Mouse (Mus musculus): ENCODE measurements around the gene Ndufs6. TPM values are rescaled to one million over a fixed set of nuclear protein-coding genes. Genes with fewer than 3 reads are reported as not detected.

Ndufs6 gene
- polyA plus RNA-seq, 1 experiment from 2014 or later, result 291 TPM

DNA sequence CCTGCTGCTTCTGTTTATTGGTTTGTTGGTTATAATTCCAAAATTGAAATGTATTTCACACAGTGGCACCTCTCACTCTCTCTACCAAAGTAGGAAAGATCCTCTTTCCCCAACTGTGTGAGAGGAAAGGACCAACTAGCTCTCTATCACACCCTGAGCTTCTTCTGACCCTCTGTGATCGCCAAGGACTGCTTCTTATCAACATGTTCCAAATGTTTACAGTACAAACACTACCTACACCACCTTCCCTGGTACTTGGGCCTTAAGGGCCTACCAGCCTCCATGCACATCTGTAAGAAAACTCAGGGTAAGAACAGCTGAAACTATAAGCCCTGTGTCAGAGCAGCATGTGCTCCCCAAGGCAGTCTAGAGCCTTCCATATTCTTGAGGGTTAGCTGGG lies 50.5 kb downstream of the Ndufs6 start:
- no peak overlapping the region for H3K27ac ChIP-seq (ENCODE audit: low read depth)
- no peak overlapping the region for H3K4me2 ChIP-seq (ENCODE audit: low read depth, low read length)
- 18% methylated on average over 1 of the region's 1 CpGs for WGBS (ENCODE audit: insufficient replicate concordance)
- H3K4me3 ChIP-seq (ENCODE audit: low read depth, low read length), result no peak overlapping the region
- no peak overlapping the region for H3K9ac ChIP-seq (replicated peaks)
- no peaks in the 10 kb centered on the region for H3K36me3 ChIP-seq (replicated peaks; ENCODE audit: insufficient read depth, low read length)
- no peaks in the 10 kb centered on the region for H3K9me3 ChIP-seq (ENCODE audit: low read length)
- no peak for ATAC-seq
- DNase-seq, result no peak
- TF ChIP-seq CTCF (IDR thresholded peaks at IDR 0.05; ENCODE audit: low read depth) (no peak), EP300 (IDR thresholded peaks at IDR 0.05; ENCODE audit: low read depth) (no peak)
- no peaks in the 10 kb centered on the region for H3K4me1 ChIP-seq (ENCODE audit: insufficient read depth)
- H3K27me3 ChIP-seq (ENCODE audit: insufficient read depth, low read length), result peaks cover 16% of the 10 kb centered on the region

DNA sequence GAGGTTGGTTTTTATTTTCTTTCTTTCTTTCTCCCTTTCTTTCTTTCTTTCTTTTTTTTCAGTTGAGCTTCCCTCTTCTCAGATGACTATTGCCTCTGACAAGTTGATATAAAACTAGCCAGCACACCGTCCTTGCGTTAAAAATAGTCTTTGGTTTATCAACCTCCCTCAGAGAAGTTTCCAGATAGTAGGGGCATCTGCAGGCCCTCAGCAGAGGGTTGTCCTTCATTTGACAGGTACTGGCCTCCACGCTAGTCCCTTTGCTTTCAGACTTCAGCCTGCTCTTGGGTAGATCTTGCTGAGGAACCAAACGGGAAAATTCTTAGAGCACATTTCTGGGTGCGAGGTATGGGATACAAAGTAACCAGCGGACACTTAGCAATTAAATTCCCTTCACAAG lies 51.0 kb downstream of the Ndufs6 start:
- no peak overlapping the region for H3K4me3 ChIP-seq (ENCODE audit: low read depth, low read length)
- WGBS (ENCODE audit: insufficient replicate concordance), result 68% methylated on average over 6 of the region's 6 CpGs
- H3K9me3 ChIP-seq (ENCODE audit: low read length), result no peaks in the 10 kb centered on the region
- no peak for DNase-seq
- H3K4me1 ChIP-seq (ENCODE audit: insufficient read depth), result no peaks in the 10 kb centered on the region
- TF ChIP-seq EP300 (IDR thresholded peaks at IDR 0.05; ENCODE audit: low read depth) (no peak), CTCF (IDR thresholded peaks at IDR 0.05; ENCODE audit: low read depth) (no peak)
- H3K36me3 ChIP-seq (replicated peaks; ENCODE audit: insufficient read depth, low read length), result no peaks in the 10 kb centered on the region
- no peak overlapping the region for H3K4me2 ChIP-seq (ENCODE audit: low read depth, low read length)
- H3K27me3 ChIP-seq (ENCODE audit: insufficient read depth, low read length), result peaks cover 20% of the 10 kb centered on the region
- no peak overlapping the region for H3K27ac ChIP-seq (ENCODE audit: low read depth)
- no peak overlapping the region for H3K9ac ChIP-seq (replicated peaks)
- ATAC-seq, result no peak

DNA sequence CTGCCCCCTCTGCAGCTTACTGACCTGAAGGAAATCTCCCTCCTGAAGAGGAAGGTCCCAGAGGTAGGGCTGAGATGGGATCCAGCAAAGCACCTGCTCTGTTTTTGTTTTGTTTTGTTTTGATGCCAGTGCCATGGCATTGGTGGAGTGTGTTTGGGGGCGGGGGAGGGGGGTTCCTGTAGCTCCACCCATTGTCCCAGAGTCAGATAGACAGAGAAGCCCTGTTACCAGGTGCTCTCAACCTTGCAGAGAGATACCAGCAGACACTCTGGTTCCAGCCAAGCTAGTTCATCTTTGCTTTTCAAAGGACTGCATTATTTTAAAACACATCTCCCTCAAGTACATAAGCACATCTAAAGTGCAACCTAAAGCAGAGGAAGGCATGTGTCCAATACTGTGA lies 54.8 kb downstream of the Ndufs6 start:
- no peaks in the 10 kb centered on the region for H3K36me3 ChIP-seq (replicated peaks; ENCODE audit: insufficient read depth, low read length)
- no peak overlapping the region for H3K9ac ChIP-seq (replicated peaks)
- H3K27me3 ChIP-seq (ENCODE audit: insufficient read depth, low read length), result peaks cover 58% of the 10 kb centered on the region
- H3K4me2 ChIP-seq (ENCODE audit: low read depth, low read length), result no peak overlapping the region
- no peaks in the 10 kb centered on the region for H3K4me1 ChIP-seq (ENCODE audit: insufficient read depth)
- ATAC-seq, result no peak
- no peak overlapping the region for H3K27ac ChIP-seq (ENCODE audit: low read depth)
- TF ChIP-seq EP300 (IDR thresholded peaks at IDR 0.05; ENCODE audit: low read depth) (no peak), CTCF (IDR thresholded peaks at IDR 0.05; ENCODE audit: low read depth) (no peak)
- H3K9me3 ChIP-seq (ENCODE audit: low read length), result no peaks in the 10 kb centered on the region
- H3K4me3 ChIP-seq (ENCODE audit: low read depth, low read length), result no peak overlapping the region
- no peak for DNase-seq
- WGBS (ENCODE audit: insufficient replicate concordance), result 13% methylated on average over 1 of the region's 1 CpGs

DNA sequence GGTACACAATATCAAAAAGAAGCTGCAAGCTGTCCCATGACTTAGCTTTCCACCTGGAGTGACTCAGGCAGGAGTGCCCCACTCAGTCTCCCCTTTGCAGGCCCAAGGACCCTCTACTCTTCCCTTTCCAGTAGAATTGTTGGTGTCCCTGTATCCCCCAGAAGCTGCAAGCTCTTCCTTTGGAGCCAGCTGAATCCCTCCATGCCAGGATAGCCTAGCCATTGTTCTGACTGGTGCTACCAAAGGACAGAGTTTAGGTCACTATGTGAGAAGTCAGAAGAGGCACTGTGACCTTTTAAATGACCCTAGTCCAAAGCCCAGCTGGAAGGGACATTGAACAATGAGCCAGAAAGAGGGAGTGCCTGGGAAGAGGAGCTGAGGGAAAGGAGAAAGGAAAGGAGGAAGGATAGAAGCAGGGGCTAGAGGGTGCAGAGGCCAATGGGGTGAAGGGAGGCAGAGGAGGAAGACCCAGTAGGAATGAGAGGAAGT lies 55.5 kb downstream of the Ndufs6 start:
- Histone ChIP-seq H3K9me3 (ENCODE audit: low read length) (no peaks in the 10 kb centered on the region), H3K9ac (replicated peaks) (no peak overlapping the region), H3K27ac (ENCODE audit: low read depth) (no peak overlapping the region), H3K36me3 (replicated peaks; ENCODE audit: insufficient read depth, low read length) (no peaks in the 10 kb centered on the region), H3K27me3 (ENCODE audit: insufficient read depth, low read length) (peaks cover 65% of the 10 kb centered on the region), H3K4me2 (ENCODE audit: low read depth, low read length) (no peak overlapping the region), H3K4me3 (ENCODE audit: low read depth, low read length) (no peak overlapping the region), H3K4me1 (ENCODE audit: insufficient read depth) (no peaks in the 10 kb centered on the region)
- no peak for TF ChIP-seq EP300 (IDR thresholded peaks at IDR 0.05; ENCODE audit: low read depth)
- no peak for TF ChIP-seq CTCF (IDR thresholded peaks at IDR 0.05; ENCODE audit: low read depth)
- DNase-seq (no peak), ATAC-seq (no peak)

DNA sequence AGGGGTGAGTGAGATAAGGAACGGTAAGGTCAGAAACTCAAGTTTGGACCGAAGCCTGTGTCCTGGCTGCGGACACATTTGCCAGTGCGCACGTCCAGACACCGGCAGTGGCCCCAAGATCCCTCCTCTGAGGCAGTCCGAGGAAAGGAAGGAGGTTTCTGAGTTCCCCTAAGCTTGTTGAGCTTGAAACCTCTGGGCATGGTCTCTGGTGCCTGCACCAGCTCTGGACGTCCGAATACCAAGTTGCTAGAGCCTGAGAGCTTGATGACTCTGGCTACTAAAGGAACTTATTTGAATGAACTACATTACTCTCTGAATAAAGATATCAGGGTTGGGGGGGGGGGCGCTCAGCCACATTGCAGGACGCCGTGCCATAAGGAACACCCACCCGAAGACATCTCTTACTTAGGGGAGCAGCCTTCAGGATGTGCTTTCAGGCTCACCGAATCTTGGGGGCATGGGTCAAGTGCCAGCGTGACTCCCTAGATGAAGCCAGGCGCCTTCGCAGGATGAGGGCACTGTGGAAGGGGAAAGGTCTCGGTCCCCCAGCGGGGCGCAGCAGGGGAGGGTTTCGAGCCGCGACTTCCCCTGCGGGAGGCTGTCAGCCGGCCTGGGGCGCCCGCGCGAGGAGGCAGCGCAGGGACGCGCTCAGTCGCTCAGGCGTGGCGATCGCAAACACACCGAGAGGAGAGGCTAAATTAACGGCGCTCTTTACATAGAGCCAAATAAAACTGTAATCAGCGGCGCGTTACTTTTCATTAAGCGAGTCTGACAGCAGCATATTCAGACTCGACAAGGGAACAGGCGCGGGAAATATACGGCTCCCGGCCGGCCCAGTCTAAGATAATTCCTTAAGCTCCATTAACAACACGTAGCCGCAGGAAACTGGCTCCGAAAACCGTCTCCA lies 56.8 kb downstream of the Ndufs6 start:
- Histone ChIP-seq H3K4me3 (ENCODE audit: low read depth, low read length) (peak overlapping the region; percentile 13; the same call in 1 of the 2 replicates), H3K9ac (replicated peaks) (no peak overlapping the region), H3K4me1 (ENCODE audit: insufficient read depth) (no peaks in the 10 kb centered on the region), H3K36me3 (replicated peaks; ENCODE audit: insufficient read depth, low read length) (no peaks in the 10 kb centered on the region), H3K27me3 (ENCODE audit: insufficient read depth, low read length) (peaks cover 78% of the 10 kb centered on the region), H3K27ac (ENCODE audit: low read depth) (no peak overlapping the region), H3K4me2 (ENCODE audit: low read depth, low read length) (peak overlapping the region; percentile 19; the same call in 1 of the 2 replicates), H3K9me3 (ENCODE audit: low read length) (no peaks in the 10 kb centered on the region)
- no peak for ATAC-seq
- whole genome bisulfite sequencing (ENCODE audit: insufficient replicate concordance), result 3% methylated on average over 53 of the region's 53 CpGs
- TF ChIP-seq EP300 (IDR thresholded peaks at IDR 0.05; ENCODE audit: low read depth) (no peak), CTCF (IDR thresholded peaks at IDR 0.05; ENCODE audit: low read depth) (no peak)
- DNase-seq, result no peak

DNA sequence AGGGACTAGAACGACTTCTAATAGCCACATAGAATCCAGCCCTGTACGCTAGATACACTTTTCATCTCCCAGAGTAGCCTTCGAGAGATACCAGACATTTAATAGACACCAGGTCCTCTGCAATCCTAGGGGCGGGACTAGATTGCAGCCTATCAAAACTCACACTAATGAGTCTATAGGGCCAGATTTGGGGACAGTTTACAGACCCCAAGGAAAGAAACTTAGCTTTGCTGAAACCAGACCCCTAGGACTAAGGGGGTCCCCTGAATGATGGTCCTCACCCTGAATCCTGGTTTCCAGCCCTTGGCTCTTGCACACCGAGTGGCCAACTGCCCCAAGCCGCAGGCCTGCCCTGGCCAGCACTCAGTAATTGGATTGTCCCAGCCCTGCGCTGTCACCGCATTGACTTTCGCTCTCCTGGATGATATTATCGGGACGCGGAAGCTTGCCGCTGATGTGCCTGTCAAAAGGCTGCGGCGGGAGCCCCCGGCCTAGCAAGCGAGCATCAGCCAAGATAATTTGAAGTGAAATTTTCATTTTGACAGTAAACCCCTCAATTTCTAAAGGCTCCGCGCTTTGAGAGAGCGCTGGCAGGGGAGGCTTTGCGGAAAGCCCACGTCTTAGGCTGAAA lies 57.8 kb downstream of the Ndufs6 start:
- H3K36me3 ChIP-seq (replicated peaks; ENCODE audit: insufficient read depth, low read length), result no peaks in the 10 kb centered on the region
- ATAC-seq (no peak), DNase-seq (no peak)
- H3K9me3 ChIP-seq (ENCODE audit: low read length), result no peaks in the 10 kb centered on the region
- no peak overlapping the region for H3K27ac ChIP-seq (ENCODE audit: low read depth)
- TF ChIP-seq CTCF (IDR thresholded peaks at IDR 0.05; ENCODE audit: low read depth), result no peak
- TF ChIP-seq EP300 (IDR thresholded peaks at IDR 0.05; ENCODE audit: low read depth), result no peak
- H3K9ac ChIP-seq (replicated peaks), result no peak overlapping the region
- WGBS (ENCODE audit: insufficient replicate concordance), result 8% methylated on average over 22 of the region's 22 CpGs
- H3K27me3 ChIP-seq (ENCODE audit: insufficient read depth, low read length), result peaks cover 86% of the 10 kb centered on the region
- H3K4me1 ChIP-seq (ENCODE audit: insufficient read depth), result 0 out of 2 replicates have a peak, but pooled peaks cover 2% of the 10 kb centered on the region
- H3K4me2 ChIP-seq (ENCODE audit: low read depth, low read length), result no peak overlapping the region
- no peak overlapping the region for H3K4me3 ChIP-seq (ENCODE audit: low read depth, low read length)

Measured in liver, postnatal 0 days (tissue).